7 mouse cellular contexts compared by ENCODE assay signal in the genomic region with DNA sequence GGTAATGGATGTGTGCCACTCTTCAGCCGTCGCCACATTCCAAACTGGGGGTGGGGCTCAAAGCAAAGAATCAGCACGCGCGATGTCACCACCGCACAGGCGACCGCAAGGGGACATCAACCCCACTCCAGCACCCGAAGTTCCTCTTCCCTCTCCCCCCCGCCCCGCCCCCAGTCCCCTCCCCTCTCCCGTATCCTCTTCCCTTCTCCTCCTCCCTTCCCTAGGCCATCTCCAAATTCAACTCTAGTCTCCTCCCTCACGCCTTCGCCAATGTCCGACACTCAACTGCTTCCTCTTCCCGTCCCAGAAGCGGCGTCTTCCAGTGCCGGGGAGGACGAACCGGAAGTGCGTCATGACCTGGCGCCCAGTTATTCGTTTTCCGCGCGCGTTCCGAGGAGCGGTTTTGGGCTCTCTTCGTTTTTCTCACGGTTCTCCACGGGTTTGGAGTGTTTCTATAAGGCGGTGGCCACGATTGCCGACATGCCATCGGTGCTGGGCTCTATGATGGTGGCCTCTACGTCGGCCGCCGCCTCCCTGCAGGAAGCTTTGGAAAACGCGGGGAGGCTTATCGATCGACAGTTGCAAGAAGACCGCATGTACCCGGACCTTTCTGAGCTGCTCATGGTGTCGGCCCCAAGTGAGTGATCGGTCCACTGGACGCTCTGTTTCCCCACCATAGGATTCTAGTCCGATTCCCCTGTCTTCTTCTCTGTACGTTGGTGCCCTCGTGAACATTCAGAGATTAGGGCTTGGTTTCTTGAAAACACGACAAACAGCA. TPM values are rescaled to one million over a fixed set of nuclear protein-coding genes. Genes with fewer than 3 reads are reported as not detected.
DNase-seq lines count a peak whose midpoint lies in the region; ATAC-seq and TF ChIP-seq lines count a peak whose summit lies in the region.

A gene (plus strand): TSS at position 308 of the 778 bp plus-strand sequence.

- intact Hi-C loops in left cerebral cortex, postnatal 4 days (cut with DNase I), result no loop called here

- H3K9ac ChIP-seq in intestine, postnatal 0 days (ENCODE audit: low read depth, low read length), result peak within 1 kb of the TSS; percentile 74
- H3K9ac ChIP-seq in midbrain, embryonic 12.5 days (replicated peaks), result peak within 1 kb of the TSS; percentile 72

- DNase-seq in adrenal gland, postnatal 10 days, result peak; percentile 95
- peak; percentile 93 for DNase-seq in embryonic facial prominence, embryonic 10.5 days (ENCODE audit: low spot score)
- peak; percentile 68 for DNase-seq in gonadal fat pad, adult 2 months (ENCODE audit: low read depth)
- DNase-seq in left cerebral cortex, postnatal 4 days, result peak; percentile 92

- no peaks in the 10 kb centered on the region for H3K27me3 ChIP-seq in embryonic facial prominence, embryonic 10.5 days (replicated peaks; ENCODE audit: low read depth, poor library complexity, severe bottlenecking)
- H3K27me3 ChIP-seq in intestine, postnatal 0 days (replicated peaks; ENCODE audit: control insufficient read depth, insufficient read depth, low read length), result no peaks in the 10 kb centered on the region
- no peaks in the 10 kb centered on the region for H3K27me3 ChIP-seq in midbrain, embryonic 12.5 days
- H3K27me3 ChIP-seq in small intestine, adult 2 months (ENCODE audit: control insufficient read depth, insufficient read depth, low read length), result no peaks in the 10 kb centered on the region

- peak within 1 kb of the TSS; percentile 87 for H3K4me3 ChIP-seq in embryonic facial prominence, embryonic 10.5 days
- H3K4me3 ChIP-seq in intestine, postnatal 0 days (ENCODE audit: low read depth, low read length), result peak within 1 kb of the TSS; percentile 93
- peak within 1 kb of the TSS; percentile 79 for H3K4me3 ChIP-seq in midbrain, embryonic 12.5 days
- peak within 1 kb of the TSS; percentile 98 for H3K4me3 ChIP-seq in small intestine, adult 2 months (ENCODE audit: low read depth, low read length)

- peaks cover 12% of the 10 kb centered on the region for H3K4me1 ChIP-seq in embryonic facial prominence, embryonic 10.5 days
- H3K4me1 ChIP-seq in intestine, postnatal 0 days (replicated peaks; ENCODE audit: control insufficient read depth, insufficient read depth, low read length), result no peaks in the 10 kb centered on the region
- H3K4me1 ChIP-seq in midbrain, embryonic 12.5 days, result peaks cover 15% of the 10 kb centered on the region
- no peaks in the 10 kb centered on the region; the same call in 1 of the 2 replicates for H3K4me1 ChIP-seq in small intestine, adult 2 months (ENCODE audit: control insufficient read depth, insufficient read depth, insufficient read length, low read length)

- H3K9me3 ChIP-seq in embryonic facial prominence, embryonic 10.5 days, result no peaks in the 10 kb centered on the region
- no peaks in the 10 kb centered on the region for H3K9me3 ChIP-seq in intestine, postnatal 0 days (ENCODE audit: control insufficient read depth)
- no peaks in the 10 kb centered on the region for H3K9me3 ChIP-seq in midbrain, embryonic 12.5 days

- TF ChIP-seq POLR2A in small intestine, adult 2 months (IDR thresholded peaks at IDR 0.05; ENCODE audit: low read depth, low read length), result no peak

- whole genome bisulfite sequencing in embryonic facial prominence, embryonic 10.5 days, result under 1% methylated on average over 54 of the region's 54 CpGs
- under 1% methylated on average over 54 of the region's 54 CpGs for WGBS in intestine, postnatal 0 days
- WGBS in midbrain, embryonic 12.5 days, result under 1% methylated on average over 53 of the region's 54 CpGs
- under 1% methylated on average over 53 of the region's 54 CpGs for WGBS in small intestine, adult 2 months

- peaks cover 33% of the 10 kb centered on the region for H3K36me3 ChIP-seq in embryonic facial prominence, embryonic 10.5 days (replicated peaks)
- H3K36me3 ChIP-seq in intestine, postnatal 0 days (ENCODE audit: control insufficient read depth, insufficient read depth), result peaks cover 16% of the 10 kb centered on the region
- H3K36me3 ChIP-seq in midbrain, embryonic 12.5 days, result peaks cover 16% of the 10 kb centered on the region
- peaks cover 12% of the 10 kb centered on the region for H3K36me3 ChIP-seq in small intestine, adult 2 months (ENCODE audit: control insufficient read depth, insufficient read depth, low read length)

- peak; percentile 97 for ATAC-seq in intestine, postnatal 0 days
- peak; percentile 97 for ATAC-seq in midbrain, embryonic 12.5 days (ENCODE audit: low FRiP score, low read depth)

- peak within 1 kb of the TSS; percentile 71 for H3K4me2 ChIP-seq in intestine, postnatal 0 days (replicated peaks; ENCODE audit: low read depth)
- peak within 1 kb of the TSS; percentile 73 for H3K4me2 ChIP-seq in midbrain, embryonic 12.5 days (replicated peaks)

- 0 out of 2 replicates have a peak, but pooled peaks have one; percentile 17 for TF ChIP-seq CTCF in intestine, postnatal 0 days (IDR thresholded peaks at IDR 0.05; ENCODE audit: low read depth)
- TF ChIP-seq CTCF in small intestine, adult 2 months (IDR thresholded peaks at IDR 0.05; ENCODE audit: extremely low read depth, insufficient read length, insufficient replicate concordance, low read depth, low read length), result no peak

- H3K27ac ChIP-seq in embryonic facial prominence, embryonic 10.5 days (replicated peaks), result peak within 1 kb of the TSS; percentile 92
- peak within 1 kb of the TSS; percentile 81 for H3K27ac ChIP-seq in intestine, postnatal 0 days (ENCODE audit: low read depth, low read length)
- H3K27ac ChIP-seq in midbrain, embryonic 12.5 days (replicated peaks), result peak within 1 kb of the TSS; percentile 74
- peak within 1 kb of the TSS; percentile 33 for H3K27ac ChIP-seq in small intestine, adult 2 months (ENCODE audit: insufficient read depth, low read depth, low read length)

RNA-seq across cellular contexts. Expression of the gene that starts here (rescaled TPM):
- 10 to 100 TPM; 18.7 to 25.4 TPM for total RNA-seq in adrenal gland, postnatal 10 days (2021)
- 29.3 and 32.9 TPM in 2 replicates for polyA plus RNA-seq in embryonic facial prominence, embryonic 10.5 days (2016; fragmentation: Nextera tagmentation; extraction: Ambion mirVana)
- 8.6 and 9.0 TPM in 2 replicates for polyA plus RNA-seq in gonadal fat pad, adult 2 months (2012; rRNA removed)
- polyA plus RNA-seq in intestine, postnatal 0 days (2015; fragmentation: Nextera tagmentation; extraction: Ambion mirVana), result 3.3 and 3.5 TPM in 2 replicates
- total RNA-seq in left cerebral cortex, postnatal 4 days (2021), result 10 to 100 TPM; 32.7 to 34.2 TPM
- polyA plus RNA-seq in midbrain, embryonic 12.5 days (2016; fragmentation: Nextera tagmentation; extraction: Ambion mirVana), result 25.0 and 25.8 TPM in 2 replicates
- polyA plus RNA-seq in small intestine, adult 2 months (2012; rRNA removed), result 1.7 and 2.0 TPM in 2 replicates

Comparison
In these comparisons a context has a peak if more than half of its experiments do, and no peak if none do; other contexts are left out.
1. Peak in every context shown above with its lines: DNase-seq, ATAC-seq, H3K4me3 ChIP-seq and H3K27ac ChIP-seq.
2. H3K27ac ChIP-seq: peak in every context shown above with its lines; median percentile 92 in embryonic facial prominence, embryonic 10.5 days; 81 in intestine, postnatal 0 days; 74 in midbrain, embryonic 12.5 days; 33 in small intestine, adult 2 months.